Mouse (Mus musculus): ENCODE measurements around the gene Sectm1a. TPM values are rescaled to one million over a fixed set of nuclear protein-coding genes. Genes with fewer than 3 reads are reported as not detected.
A peak's percentile ranks its signal among the peaks of the same experiment; 100 is the strongest.

The Sectm1a gene
- polyA plus RNA-seq, 1 experiment from 2014 or later, result not detected

- H3K4me1 ChIP-seq (ENCODE audit: control insufficient read depth, insufficient read depth, low read length), result no peaks in the 10 kb centered on the region
- ATAC-seq (ENCODE audit: insufficient read depth, low FRiP score, low TSS enrichment) (no peak), DNase-seq (ENCODE audit: low spot score) (no peak)
- no peak overlapping the region for H3K27ac ChIP-seq (ENCODE audit: low read depth, low read length)
- no peak overlapping the region for H3K4me2 ChIP-seq (ENCODE audit: low read depth)
- H3K9me3 ChIP-seq (ENCODE audit: control insufficient read depth, low read length), result no peaks in the 10 kb centered on the region
- 70% methylated on average over 6 of the region's 6 CpGs for WGBS
- no peaks in the 10 kb centered on the region for H3K27me3 ChIP-seq (ENCODE audit: control insufficient read depth, insufficient read depth, low read length)
- no peak overlapping the region for H3K4me3 ChIP-seq (ENCODE audit: low read depth, low read length)
- H3K9ac ChIP-seq (ENCODE audit: low read length), result no peak overlapping the region
- H3K36me3 ChIP-seq (ENCODE audit: control insufficient read depth, insufficient read depth, low read length), result no peaks in the 10 kb centered on the region
Observed at GRCm38 (mm10) chr11:121024163-121024562, 56.9 kb downstream of the Sectm1a start.

- Histone ChIP-seq H3K9me3 (ENCODE audit: control insufficient read depth, low read length) (no peaks in the 10 kb centered on the region), H3K27ac (ENCODE audit: low read depth, low read length) (no peak overlapping the region), H3K4me3 (ENCODE audit: low read depth, low read length) (no peak overlapping the region), H3K4me1 (ENCODE audit: control insufficient read depth, insufficient read depth, low read length) (no peaks in the 10 kb centered on the region), H3K9ac (ENCODE audit: low read length) (no peak overlapping the region), H3K36me3 (ENCODE audit: control insufficient read depth, insufficient read depth, low read length) (no peaks in the 10 kb centered on the region), H3K4me2 (ENCODE audit: low read depth) (no peak overlapping the region), H3K27me3 (ENCODE audit: control insufficient read depth, insufficient read depth, low read length) (no peaks in the 10 kb centered on the region)
- WGBS, result 88% methylated on average over 5 of the region's 5 CpGs
- DNase-seq (ENCODE audit: low spot score) (no peak), ATAC-seq (ENCODE audit: insufficient read depth, low FRiP score, low TSS enrichment) (no peak)
Observed at GRCm38 (mm10) chr11:121019501-121019900, 61.5 kb downstream of the Sectm1a start.

DNA sequence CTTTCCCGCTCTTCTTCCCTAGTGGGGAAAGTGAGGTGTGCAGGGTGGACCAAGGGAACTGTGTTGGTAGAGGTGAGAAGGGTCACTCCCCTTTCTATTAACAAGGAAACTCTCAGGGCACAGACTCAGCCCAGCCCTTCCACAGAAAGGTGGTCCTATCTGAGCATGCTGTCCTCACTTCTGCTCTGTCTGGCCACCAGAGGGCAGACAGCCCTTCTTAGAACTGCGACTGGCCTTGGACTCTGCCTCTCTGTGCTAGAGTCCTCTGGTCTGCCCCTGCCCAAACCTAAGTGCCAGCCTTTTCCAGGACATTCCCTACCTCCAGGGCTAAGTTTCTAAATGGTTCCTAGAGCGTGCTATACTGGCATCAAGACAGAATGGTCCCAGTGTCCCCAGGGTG, 63.3 kb downstream of the Sectm1a start:
- peak; percentile 69 for DNase-seq (ENCODE audit: low spot score)
- Histone ChIP-seq H3K4me2 (ENCODE audit: low read depth) (no peak overlapping the region), H3K9ac (ENCODE audit: low read length) (no peak overlapping the region), H3K4me1 (ENCODE audit: control insufficient read depth, insufficient read depth, low read length) (no peaks in the 10 kb centered on the region), H3K27me3 (ENCODE audit: control insufficient read depth, insufficient read depth, low read length) (no peaks in the 10 kb centered on the region), H3K27ac (ENCODE audit: low read depth, low read length) (no peak overlapping the region), H3K4me3 (ENCODE audit: low read depth, low read length) (no peak overlapping the region), H3K36me3 (ENCODE audit: control insufficient read depth, insufficient read depth, low read length) (no peaks in the 10 kb centered on the region), H3K9me3 (ENCODE audit: control insufficient read depth, low read length) (no peaks in the 10 kb centered on the region)
- 42% methylated on average over 3 of the region's 3 CpGs for WGBS
- no peak for ATAC-seq (ENCODE audit: insufficient read depth, low FRiP score, low TSS enrichment)

Other genes starting within 250 kb of the Sectm1a start
- 4.6 and 5.8 TPM in 2 replicates for gene Ccdc57, start 148.3 kb downstream of the Sectm1a start, polyA plus RNA-seq (2014; fragmentation: Nextera tagmentation; extraction: Ambion mirVana)
- gene Slc16a3, start 132.7 kb downstream of the Sectm1a start, polyA plus RNA-seq (2014; fragmentation: Nextera tagmentation; extraction: Ambion mirVana), result 37.1 and 39.4 TPM in 2 replicates
- gene Csnk1d, start 89.9 kb downstream of the Sectm1a start, polyA plus RNA-seq (2014; fragmentation: Nextera tagmentation; extraction: Ambion mirVana), result 81.6 and 84.6 TPM in 2 replicates
- gene Cd7, start 41.8 kb downstream of the Sectm1a start, polyA plus RNA-seq (2014; fragmentation: Nextera tagmentation; extraction: Ambion mirVana), result not detected in 2 replicates
- gene Sectm1b, start 17.7 kb downstream of the Sectm1a start, polyA plus RNA-seq (2014; fragmentation: Nextera tagmentation; extraction: Ambion mirVana), result not detected in 2 replicates
- gene Tex19.2, start 37.5 kb upstream of the Sectm1a start, polyA plus RNA-seq (2014; fragmentation: Nextera tagmentation; extraction: Ambion mirVana), result not detected in 2 replicates
- gene Tex19.1, start 64.9 kb upstream of the Sectm1a start, polyA plus RNA-seq (2014; fragmentation: Nextera tagmentation; extraction: Ambion mirVana), result 0.46 TPM in 1 of 2 replicates, not detected in the other
- 0.19 TPM in 1 of 2 replicates, not detected in the other for gene Uts2r, start 79.1 kb upstream of the Sectm1a start, polyA plus RNA-seq (2014; fragmentation: Nextera tagmentation; extraction: Ambion mirVana)
- gene Hexdc, start 123.2 kb upstream of the Sectm1a start, polyA plus RNA-seq (2014; fragmentation: Nextera tagmentation; extraction: Ambion mirVana), result 7.0 and 7.6 TPM in 2 replicates
- gene Ogfod3, start 123.5 kb upstream of the Sectm1a start, polyA plus RNA-seq (2014; fragmentation: Nextera tagmentation; extraction: Ambion mirVana), result 17.8 and 19.8 TPM in 2 replicates
- gene Cybc1, start 148.1 kb upstream of the Sectm1a start, polyA plus RNA-seq (2014; fragmentation: Nextera tagmentation; extraction: Ambion mirVana), result 42.3 and 45.7 TPM in 2 replicates
- gene Narf, start 156.0 kb upstream of the Sectm1a start, polyA plus RNA-seq (2014; fragmentation: Nextera tagmentation; extraction: Ambion mirVana), result 77.8 and 87.0 TPM in 2 replicates
- 18.7 and 20.6 TPM in 2 replicates for gene Foxk2, start 178.8 kb upstream of the Sectm1a start, polyA plus RNA-seq (2014; fragmentation: Nextera tagmentation; extraction: Ambion mirVana)